Mouse (Mus musculus) kidney, adult 18-20 months (tissue): ENCODE measurements around the gene Armc2.

ENCODE experiments used
- DNase-seq: peaks from one replicate; pipeline ENCODE4 v3.0.0; 2021

The Armc2 gene

GRCm38 (mm10) chr10:41901456-41901855, 116.8 kb downstream of the Armc2 start:
- no peak for DNase-seq

GRCm38 (mm10) chr10:41896865-41897264, 121.4 kb downstream of the Armc2 start:
- DNase-seq: no peak

GRCm38 (mm10) chr10:41896425-41896824, 121.8 kb downstream of the Armc2 start:
- no peak for DNase-seq

- DNase-seq: peak; percentile 60
These were observed 124.5 kb downstream of the Armc2 start for GRCm38 (mm10) chr10:41893433-41894411.

- no peak for DNase-seq
These were observed 126.9 kb downstream of the Armc2 start for GRCm38 (mm10) chr10:41891312-41891711.

DNA sequence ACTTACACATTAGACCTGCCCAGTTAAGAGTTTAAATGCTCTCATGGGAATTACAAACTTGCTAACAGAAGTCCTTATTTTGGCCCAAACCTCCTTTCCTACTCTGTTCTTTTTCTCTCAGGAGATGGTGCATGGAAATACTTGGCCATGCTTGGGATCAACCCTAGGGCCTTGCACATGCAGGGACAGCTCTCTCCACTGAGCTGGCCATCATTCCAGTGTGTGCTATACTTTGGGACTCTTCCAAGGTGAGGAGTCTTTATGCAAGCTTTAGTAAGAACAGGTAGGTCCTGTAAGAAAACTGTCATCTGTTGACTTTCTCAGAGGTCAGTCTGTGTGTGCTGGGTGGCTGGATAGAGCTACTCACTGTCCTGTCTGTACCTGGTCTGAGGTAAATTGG, 127.7 kb downstream of the Armc2 start:
- no peak for DNase-seq

GRCm38 (mm10) chr10:41889566-41889965, 128.7 kb downstream of the Armc2 start:
- DNase-seq: no peak

- no peak for DNase-seq
These were observed 129.8 kb downstream of the Armc2 start for GRCm38 (mm10) chr10:41888365-41888941.

DNA sequence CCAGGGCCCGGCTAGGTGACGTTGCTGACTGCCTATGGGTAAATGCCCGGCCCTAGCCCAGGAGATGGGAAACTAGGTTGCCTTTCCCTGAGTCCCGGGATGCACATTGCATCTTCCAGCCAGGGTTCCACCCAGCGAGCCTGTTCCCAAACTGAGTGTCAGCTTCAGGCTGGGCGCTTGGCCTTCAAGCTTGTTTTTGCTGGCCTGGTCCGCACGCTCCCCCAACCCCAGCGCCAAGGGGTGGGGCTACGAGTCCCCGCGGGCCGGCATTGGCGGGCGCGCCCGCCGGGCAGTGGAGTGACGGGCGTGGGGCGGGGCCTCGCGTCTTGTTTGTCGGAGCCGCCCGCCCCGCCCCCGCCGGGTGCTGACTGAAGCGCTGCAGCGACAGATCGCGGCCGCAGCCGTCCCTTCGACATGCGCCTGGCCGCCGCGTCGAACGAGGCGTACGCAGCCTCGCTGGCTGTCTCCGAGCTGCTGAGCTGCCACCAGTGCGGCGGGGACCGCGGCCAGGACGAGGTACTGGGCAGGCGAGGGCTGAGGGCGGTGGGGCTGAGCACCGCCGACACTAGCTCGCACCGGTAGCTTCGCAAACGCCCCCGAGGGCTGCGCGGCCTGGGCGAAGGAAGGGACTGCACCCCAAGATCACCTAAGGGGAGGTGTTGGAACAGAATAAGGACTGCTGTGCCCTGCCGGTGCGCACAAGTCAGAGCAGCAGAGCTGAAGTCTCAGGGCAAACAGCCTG, 131.0 kb downstream of the Armc2 start:
- peak; percentile 94 for DNase-seq

DNA sequence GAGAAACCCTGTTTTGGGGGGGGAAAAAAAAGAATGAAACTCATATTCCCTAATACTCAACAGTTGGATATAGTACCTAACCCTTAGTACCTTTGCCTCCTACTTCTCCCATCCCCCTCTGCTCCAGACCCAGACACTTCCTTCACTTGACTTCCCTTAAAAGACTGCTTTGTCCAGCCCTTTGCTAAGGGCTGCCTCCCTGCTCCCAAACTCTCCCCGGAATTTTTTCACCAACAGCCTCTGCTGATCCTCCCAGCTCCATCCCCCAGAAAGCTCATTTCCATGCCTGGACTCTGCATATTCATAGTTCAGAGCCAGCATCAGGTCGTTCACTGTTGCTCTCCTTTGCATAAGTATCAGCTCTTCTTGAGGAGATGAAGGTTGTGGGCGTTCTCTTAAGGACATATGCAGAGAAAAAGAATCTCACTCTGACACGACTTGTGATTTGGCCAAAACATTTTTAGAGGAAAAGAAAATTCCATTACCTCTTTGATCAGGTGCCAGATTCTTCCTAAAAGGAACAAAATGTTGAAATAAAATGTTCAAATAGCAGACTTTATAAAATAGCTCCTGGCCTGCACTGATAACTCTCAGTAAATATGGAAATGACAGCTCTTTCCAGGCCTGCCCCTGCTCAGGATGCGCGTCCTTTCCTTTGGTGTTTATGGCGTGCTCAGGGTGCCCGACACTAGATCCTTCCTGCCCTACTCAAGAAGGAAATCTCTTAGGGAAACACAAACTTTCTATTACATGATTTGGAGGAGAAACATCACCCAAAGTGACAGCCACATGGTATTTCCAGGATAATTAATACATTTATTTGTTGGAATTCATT, 134.3 kb downstream of the Armc2 start:
- DNase-seq: no peak

DNA sequence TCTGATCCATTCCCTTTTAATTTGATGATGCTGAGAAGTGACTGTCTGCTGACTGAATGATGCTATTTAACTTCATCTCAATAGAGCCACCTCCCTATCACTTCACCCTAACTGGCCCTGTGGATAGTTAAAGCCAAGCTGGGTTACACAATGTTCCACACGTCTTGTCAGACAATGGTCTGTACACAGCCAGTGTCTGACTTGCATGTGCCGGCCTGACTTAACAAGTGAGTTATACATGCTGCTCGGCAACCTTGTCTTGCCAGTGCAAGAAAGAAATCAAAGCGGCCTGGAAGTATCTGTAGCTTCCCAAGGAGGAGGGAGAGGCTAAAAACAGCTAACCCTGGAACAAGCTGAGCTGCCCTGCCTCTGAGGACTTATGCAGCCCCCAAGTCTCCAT, 136.8 kb downstream of the Armc2 start:
- DNase-seq: no peak

DNA sequence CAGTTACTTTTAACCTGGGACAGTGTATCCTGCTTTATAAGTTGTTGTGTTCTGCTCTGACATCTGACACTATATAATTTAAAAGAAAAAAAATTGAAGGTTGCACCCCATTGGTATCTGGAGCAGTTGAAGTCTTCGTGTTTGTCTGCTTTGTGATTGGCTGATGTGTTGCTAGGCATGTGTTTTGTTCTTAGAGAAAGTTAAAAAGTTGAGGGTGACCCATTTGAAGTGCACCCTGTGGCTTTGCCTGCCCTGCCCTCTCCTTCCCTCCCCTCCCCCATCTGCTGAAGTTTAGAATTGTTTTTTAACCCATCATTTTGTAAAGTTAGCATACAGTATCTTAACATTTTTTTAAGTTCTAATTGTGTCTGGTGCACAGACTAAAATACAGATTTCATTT, 137.5 kb downstream of the Armc2 start:
- no peak for DNase-seq

DNA sequence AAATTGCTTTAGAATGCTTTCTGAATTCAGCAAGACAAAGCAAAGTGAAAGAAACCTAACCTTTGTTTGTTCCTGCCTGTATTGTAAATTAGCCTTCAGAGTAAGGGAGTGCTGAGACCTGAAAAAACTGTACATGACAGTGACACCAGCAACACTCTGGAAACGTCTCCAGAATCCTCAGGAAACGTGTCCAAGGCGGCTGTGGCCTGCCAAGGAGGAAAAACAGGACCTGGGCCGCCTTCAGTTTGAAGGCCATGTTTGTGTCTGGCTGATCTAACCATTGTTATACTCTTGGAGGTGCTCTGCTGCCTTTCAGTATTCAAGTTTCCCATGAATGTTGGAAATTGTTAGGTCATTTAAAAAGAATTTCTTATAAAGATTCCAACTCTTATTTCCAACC, 138.0 kb downstream of the Armc2 start:
- no peak for DNase-seq

- DNase-seq: no peak
These were observed 138.6 kb downstream of the Armc2 start for GRCm38 (mm10) chr10:41879675-41880074.

DNA sequence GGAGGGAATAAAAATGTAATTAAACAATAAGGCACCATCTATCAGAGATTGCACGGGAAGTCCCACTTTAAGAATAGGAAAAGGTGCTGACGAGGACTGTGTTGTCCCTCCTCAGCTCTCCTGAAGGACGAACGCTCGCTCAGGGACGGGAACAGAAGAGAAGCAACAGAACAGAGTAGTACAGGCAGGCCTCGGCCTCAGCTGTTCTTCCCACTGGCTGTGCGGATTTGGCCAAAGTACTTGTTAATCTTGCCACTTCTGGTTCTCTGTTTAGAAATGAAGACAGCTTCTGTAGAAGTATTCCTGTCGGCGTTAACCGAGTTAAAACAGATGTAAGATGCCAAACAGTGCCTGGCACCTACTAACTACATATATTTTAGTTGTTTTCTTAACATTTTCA, 139.9 kb downstream of the Armc2 start:
- no peak for DNase-seq

DNA sequence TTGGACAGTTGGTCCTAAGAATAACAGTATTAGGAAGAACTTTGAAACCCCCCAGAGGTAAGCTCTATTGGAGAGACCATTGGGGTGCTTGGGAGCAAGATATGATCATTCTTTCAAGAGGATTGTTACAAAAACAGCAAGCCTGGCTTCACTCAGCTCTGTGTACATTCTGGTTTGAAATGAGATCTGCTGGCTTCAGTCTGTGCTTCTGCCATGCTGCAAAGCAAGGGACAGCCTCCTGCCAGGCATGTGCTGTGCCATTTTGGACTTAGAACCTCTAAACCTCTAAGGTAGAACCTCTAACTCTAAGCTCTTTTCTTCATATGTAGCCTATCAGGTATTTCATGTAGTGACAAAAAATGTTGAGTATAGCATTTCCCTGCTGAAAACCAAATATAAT, 142.6 kb downstream of the Armc2 start:
- DNase-seq: no peak

DNA sequence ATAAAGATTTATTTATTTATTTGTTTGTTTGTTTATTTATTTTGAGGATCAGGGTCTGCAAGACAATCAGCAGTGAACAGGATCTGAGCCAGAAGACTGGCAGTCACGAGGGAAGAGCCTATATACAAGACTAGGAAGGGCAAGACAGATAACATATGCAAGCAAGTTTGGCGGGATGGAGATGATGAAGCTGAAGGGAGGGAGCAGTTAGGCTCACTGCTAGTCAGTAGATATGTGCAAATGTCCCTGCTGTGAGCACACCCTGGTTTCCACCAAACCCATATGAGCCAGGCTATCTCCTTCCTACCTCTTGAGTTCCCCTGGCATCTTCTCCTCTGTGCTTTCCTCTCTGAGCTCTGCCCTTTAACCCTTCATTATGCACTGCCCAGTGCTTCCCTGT, 146.7 kb downstream of the Armc2 start:
- no peak for DNase-seq

GRCm38 (mm10) chr10:41870101-41870500, 148.1 kb downstream of the Armc2 start:
- DNase-seq: no peak

GRCm38 (mm10) chr10:41867956-41868355, 150.3 kb downstream of the Armc2 start:
- no peak for DNase-seq

DNA sequence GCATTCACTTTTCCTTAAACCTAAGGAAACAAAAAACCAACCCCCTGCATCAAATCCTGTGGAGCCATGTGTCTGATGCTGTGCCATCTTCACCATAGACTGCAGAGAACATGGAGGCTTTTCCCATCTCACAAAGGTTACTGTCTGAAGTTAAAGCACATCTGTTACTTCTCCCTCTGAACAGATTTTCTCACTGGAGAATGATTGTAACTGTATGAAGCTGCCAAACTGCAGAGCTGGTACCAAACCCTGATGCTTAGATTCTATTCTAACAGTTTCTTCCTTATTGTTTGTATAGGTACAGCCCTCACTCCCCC, 151.4 kb downstream of the Armc2 start:
- no peak for DNase-seq

DNA sequence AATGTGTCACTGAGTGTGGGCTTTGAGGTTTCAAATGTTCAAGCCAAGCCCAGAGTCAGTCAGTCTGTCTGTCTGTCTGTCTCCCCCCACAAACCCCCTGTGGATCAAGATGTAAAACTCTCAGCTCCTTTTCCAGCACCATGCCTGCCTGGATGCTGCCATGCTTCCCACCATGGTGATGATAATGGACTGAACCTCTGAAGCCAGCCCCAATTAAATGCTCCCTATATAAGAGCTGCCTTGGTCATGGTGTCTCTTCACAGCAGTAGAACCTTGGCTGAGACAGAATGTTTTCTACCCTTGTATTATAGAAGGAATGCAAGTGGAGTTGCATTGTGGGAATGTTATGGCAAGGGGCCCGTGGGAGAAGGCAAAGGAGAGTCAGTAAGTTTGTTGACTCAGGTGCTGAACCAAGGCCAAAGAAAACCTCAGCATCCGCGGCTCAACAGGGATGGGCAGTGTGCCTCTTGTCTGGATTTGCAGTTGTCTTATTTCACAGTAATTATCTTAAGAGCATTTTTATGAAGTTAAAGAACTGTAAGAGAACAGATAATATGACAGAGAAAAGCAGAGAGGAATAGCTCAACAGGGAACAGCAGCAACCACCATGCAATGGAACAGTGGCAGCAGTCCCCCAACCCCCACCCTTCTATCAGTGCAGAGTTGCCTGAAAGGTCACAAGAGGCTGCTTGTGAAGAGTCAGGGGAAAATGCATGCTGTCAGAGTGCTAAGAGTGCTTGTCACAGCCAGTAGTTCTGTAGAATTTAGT, 152.0 kb downstream of the Armc2 start:
- no peak for DNase-seq
